Mouse (Mus musculus): ENCODE measurements at regions not wholly inside any gene's neighbourhood (a gene's known extent, or its start where the extent isn't known, plus 50 kb on each side); places are given as distances from the start of the nearest gene placed in this dataset.

DNA sequence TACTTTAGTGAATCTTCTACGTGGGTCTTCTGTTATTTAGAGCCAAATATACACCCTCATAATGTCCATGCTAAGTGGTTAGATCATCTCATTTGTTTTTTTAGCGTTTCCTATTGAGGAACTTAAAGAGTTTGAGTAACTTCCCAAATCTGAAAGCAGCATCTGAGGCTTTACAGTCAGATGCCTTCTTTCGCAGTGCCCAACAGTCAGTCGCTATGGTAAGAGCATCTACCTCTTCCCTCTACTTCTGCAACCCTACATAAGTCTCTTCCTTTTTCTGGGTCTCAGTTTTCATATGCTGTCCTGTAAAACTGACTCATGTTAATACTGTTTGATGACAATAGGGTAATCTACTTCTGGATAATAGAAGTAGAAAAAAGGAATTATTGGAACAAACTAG, 146.8 kb downstream of the Ktn1 start:
- Histone ChIP-seq H3K27ac (no peak overlapping the region), H3K27me3 (no peaks in the 10 kb centered on the region), H3K36me3 (no peaks in the 10 kb centered on the region), H3K4me2 (no peak overlapping the region), H3K9me3 (0 out of 2 replicates have a peak, but pooled peaks cover 6% of the 10 kb centered on the region), H3K4me1 (replicated peaks) (no peaks in the 10 kb centered on the region), H3K4me3 (no peak overlapping the region), H3K9ac (no peak overlapping the region)
- no peak for ATAC-seq (ENCODE audit: low FRiP score)
- 94% methylated on average over 4 of the region's 4 CpGs for WGBS

DNA sequence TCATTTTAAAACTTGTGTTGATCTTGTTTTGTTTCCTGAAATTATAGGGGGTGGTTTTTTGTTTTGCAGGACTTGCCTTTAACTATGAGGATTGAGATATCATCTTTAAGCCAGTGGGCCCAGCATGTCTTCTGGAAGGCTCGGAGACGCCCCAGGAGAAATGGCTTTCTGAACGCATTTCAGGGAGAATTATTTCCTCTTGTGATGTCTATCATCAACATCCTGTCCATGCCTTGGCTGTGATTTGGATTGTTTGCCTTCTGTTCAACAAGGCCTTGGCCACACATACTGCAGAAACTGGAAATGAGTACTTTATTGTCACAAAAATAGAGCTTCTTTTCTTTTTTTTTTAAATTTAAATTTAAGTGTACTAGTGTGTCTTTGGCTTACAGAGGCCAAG, 150.0 kb downstream of the Ktn1 start:
- no peak for ATAC-seq (ENCODE audit: low FRiP score)

DNA sequence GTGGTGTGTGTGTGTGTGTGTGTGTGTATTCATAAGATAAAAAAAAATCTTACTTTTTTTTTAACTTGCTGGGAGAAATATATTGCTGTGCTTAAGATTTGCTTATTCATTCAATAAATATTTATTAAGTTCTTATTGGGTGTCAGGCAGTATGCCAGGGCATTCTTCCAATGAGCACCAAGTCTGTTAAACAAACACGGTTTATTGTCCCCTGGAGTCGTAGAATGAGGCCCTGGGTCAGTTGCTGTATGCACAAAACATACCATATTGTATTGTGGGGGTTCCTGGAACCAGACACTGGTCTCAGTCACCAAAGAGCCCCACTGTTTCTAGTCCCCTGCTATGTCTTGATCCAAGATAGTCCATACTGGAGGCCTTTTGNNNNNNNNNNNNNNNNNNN, 151.3 kb downstream of the Ktn1 start:
- no peak for ATAC-seq (ENCODE audit: low FRiP score)
- 75% methylated on average over 2 of the region's 2 CpGs for whole genome bisulfite sequencing
- Histone ChIP-seq H3K9me3 (0 out of 2 replicates have a peak, but pooled peaks cover 6% of the 10 kb centered on the region), H3K27me3 (no peaks in the 10 kb centered on the region), H3K36me3 (no peaks in the 10 kb centered on the region), H3K27ac (no peak overlapping the region), H3K4me2 (no peak overlapping the region), H3K9ac (no peak overlapping the region), H3K4me3 (no peak overlapping the region), H3K4me1 (replicated peaks) (0 out of 2 replicates have a peak, but pooled peaks cover 3% of the 10 kb centered on the region)

More for the DNA sequence above, 150.0 kb downstream of the Ktn1 start:
- Histone ChIP-seq H3K4me3 (no peak overlapping the region), H3K4me1 (replicated peaks) (0 out of 2 replicates have a peak, but pooled peaks cover 3% of the 10 kb centered on the region), H3K9me3 (0 out of 2 replicates have a peak, but pooled peaks cover 6% of the 10 kb centered on the region), H3K9ac (no peak overlapping the region), H3K27ac (no peak overlapping the region), H3K36me3 (no peaks in the 10 kb centered on the region), H3K27me3 (no peaks in the 10 kb centered on the region), H3K4me2 (no peak overlapping the region)
- WGBS = 80% methylated on average over 3 of the region's 3 CpGs

DNA sequence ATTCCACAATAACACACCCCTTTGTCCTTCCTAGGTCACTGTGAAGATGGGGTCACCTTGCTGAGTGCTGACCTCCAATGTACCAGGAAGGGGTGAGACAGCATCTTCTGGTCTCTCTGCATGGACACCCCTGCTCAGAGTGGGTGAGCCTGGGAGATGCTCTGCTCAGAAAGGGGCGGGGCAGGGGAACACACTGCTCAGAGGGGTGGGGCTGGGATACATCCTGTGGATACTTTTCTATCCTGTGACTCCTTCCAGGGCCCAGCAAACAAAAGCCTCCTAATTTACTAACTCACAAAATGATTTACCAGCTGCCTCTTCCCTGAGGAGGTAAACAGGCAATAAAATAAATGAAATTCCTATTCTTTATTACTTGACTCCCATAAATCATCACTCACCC, 157.0 kb downstream of the Ktn1 start:
- WGBS = 56% methylated on average over 1 of the region's 1 CpGs
- peak; percentile 53 for ATAC-seq (ENCODE audit: low FRiP score)
- H3K27me3 ChIP-seq = no peaks in the 10 kb centered on the region
- H3K4me2 ChIP-seq = no peak overlapping the region
- peaks cover 40% of the 10 kb centered on the region for H3K4me1 ChIP-seq (replicated peaks)
- H3K9me3 ChIP-seq = no peaks in the 10 kb centered on the region
- H3K27ac ChIP-seq = no peak overlapping the region
- no peak overlapping the region for H3K4me3 ChIP-seq
- H3K9ac ChIP-seq = no peak overlapping the region
- H3K36me3 ChIP-seq = no peaks in the 10 kb centered on the region

DNA sequence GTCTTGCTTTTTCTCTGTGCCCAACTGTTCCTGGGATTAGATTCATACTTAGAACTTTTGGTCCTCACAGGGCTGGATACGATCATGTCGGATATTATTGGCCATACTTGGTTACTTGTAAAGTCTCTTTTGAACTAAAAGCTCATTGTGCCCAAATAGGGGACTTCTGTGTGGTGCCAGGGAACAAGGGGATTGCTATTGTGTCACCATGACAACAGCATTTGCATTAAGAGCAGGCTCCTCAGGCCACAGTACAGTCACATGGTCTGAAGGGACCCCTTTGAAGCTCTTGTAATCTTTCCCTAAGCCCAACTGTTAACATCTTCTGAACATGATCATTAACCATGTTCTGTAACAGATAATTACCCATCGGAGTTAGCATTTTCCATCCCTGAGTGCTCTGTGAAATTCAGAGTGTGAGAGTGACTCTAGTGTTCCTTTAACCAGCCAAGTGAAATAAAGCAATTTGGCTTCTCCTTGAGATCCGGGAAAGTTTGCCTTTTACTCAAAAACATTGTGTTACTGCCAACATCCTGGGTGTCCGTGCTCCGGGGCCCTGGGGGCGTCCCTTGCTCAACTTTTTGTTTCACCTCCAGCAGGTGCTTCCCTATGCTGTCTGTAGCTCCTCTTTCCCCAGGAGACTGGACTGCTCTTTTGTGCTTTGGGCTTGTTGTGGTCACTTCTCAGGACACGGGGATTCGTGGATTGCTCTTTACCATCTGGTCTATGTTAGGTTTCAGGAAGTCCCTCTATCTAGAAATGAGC, 157.7 kb downstream of the Ktn1 start:
- Histone ChIP-seq H3K36me3 (no peaks in the 10 kb centered on the region), H3K9ac (no peak overlapping the region), H3K27ac (no peak overlapping the region; the same call in 1 of the 2 replicates), H3K4me1 (replicated peaks) (peaks cover 40% of the 10 kb centered on the region), H3K27me3 (no peaks in the 10 kb centered on the region), H3K4me2 (0 out of 2 replicates have a peak overlapping the region, but pooled peaks have one; percentile 3), H3K9me3 (no peaks in the 10 kb centered on the region), H3K4me3 (no peak overlapping the region)
- ATAC-seq (ENCODE audit: low FRiP score) = peak; percentile 75; the same call in 1 of the 2 replicates
- WGBS = 18% methylated on average over 9 of the region's 9 CpGs

DNA sequence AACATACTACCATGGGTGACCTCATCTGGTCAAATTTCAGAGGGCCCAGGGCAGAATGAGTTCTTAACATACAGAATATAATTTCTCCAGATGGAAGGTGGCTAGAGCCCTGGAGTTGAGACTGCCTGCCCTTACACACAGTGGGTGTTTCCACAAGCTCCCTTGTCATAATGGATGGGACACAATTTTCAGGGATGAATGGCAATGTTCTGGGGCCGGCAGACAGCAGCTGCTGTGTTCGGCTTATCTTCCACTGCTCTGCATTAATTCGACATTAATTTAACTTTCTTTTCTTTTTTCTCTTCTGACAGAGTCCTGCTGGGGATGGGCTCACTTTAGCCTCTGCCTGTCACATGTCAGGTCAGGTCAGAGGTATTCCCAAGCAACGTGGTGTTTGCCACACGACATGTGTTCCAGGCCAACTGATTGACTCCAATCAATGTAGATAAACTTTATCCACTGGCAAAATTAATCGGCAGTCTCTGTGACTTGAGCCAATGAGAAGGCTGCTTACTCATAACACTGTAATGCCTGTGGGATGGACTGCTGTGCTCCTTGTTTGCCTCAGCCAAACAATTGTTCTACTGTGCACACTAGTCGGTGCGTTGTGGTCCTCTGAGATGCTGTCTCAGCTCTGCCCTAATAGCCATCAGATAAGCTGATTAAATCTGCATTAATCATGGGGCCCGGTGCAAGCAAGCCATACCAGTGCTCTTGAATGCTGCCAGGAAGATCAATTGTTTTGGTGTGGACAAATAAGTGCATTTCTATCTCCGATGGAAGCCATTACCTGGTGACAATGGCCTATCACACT, 160.1 kb downstream of the Ktn1 start:
- 12% methylated on average over 10 of the region's 10 CpGs for WGBS
- Histone ChIP-seq H3K9me3 (no peaks in the 10 kb centered on the region), H3K27me3 (no peaks in the 10 kb centered on the region), H3K27ac (peak overlapping the region; percentile 40; the same call in 1 of the 2 replicates), H3K4me3 (no peak overlapping the region), H3K9ac (no peak overlapping the region), H3K4me1 (replicated peaks) (peaks cover 44% of the 10 kb centered on the region), H3K4me2 (no peak overlapping the region), H3K36me3 (no peaks in the 10 kb centered on the region)
- peak; percentile 49 for ATAC-seq (ENCODE audit: low FRiP score)

DNA sequence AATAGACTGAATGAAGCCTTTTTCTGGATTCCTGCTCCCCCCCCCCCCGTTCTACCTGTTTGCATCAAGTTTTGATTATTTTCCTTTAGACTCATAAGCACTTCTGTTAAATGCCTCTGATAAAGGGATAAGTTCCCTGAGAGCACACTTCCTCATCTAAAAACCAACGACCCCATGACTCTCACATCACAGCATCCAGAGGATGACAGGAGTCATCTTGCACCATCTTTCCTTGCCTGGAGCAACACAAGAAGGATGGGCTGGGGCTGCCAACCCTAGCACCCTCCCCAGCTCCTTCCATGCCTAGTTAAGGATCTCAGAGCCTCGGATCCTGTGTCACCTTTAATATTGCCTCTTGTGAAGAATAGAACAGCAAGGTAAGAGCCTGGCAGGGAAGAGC, 170.0 kb downstream of the Ktn1 start:
- no peaks in the 10 kb centered on the region for H3K36me3 ChIP-seq
- H3K9me3 ChIP-seq = no peaks in the 10 kb centered on the region
- ATAC-seq (ENCODE audit: low FRiP score) = no peak
- peaks cover 9% of the 10 kb centered on the region; the same call in 1 of the 2 replicates for H3K4me1 ChIP-seq (replicated peaks)
- H3K27me3 ChIP-seq = no peaks in the 10 kb centered on the region
- H3K9ac ChIP-seq = no peak overlapping the region
- 82% methylated on average over 3 of the region's 3 CpGs for WGBS
- no peak overlapping the region for H3K4me3 ChIP-seq
- H3K4me2 ChIP-seq = no peak overlapping the region
- H3K27ac ChIP-seq = no peak overlapping the region

DNA sequence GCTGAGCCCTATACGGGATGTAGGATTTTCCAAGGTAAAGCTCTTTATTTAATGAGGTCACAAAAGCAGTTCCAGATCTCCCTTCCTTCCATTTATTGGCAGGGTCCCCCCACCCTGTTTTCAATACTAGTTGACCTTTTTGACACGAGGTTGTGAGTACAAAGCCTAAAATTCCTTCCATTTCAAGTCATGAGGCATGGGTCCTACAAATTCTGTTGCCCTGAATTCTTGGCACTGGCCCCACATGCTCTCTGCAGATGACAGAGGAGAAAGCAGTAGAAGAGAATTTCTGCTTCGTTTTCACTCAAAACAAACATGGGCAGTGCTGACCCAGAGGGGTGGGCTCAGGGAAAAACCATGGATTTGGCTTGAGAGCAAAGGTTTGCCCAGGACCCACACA, 170.4 kb downstream of the Ktn1 start:
- H3K27me3 ChIP-seq = no peaks in the 10 kb centered on the region
- H3K4me3 ChIP-seq = no peak overlapping the region
- ATAC-seq (ENCODE audit: low FRiP score) = no peak
- H3K4me2 ChIP-seq = no peak overlapping the region
- H3K27ac ChIP-seq = no peak overlapping the region
- no peaks in the 10 kb centered on the region for H3K36me3 ChIP-seq
- H3K9me3 ChIP-seq = no peaks in the 10 kb centered on the region
- 68% methylated on average over 3 of the region's 3 CpGs for WGBS
- H3K4me1 ChIP-seq (replicated peaks) = peaks cover 9% of the 10 kb centered on the region; the same call in 1 of the 2 replicates
- H3K9ac ChIP-seq = no peak overlapping the region

DNA sequence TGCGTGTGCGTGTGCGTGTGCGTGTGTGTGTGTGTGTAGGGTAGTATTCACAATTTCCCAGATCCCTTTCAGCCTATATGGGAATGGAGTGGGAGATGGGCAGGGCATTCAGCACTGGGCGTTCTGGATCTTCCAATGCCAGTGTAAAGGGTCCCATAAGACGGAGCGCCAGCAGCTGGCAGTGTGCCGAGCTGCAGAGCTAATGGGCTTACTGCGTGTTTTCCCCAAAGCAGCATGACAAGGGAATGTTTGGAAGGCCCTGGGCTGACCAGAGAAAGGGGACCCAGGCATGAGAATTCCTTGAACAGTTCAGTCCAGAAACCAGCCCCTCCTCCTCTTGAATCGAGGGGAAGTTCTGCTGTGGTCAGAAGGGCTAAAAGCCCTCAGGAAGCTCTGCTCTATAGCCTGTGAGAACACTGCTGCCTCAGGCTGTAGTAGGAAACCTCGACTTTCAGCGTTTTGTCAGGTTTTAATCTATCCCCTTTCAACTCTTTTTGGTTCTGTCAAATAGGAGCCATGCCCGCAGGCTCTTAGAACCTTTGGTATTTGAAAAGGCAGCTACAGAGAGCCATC, 172.4 kb downstream of the Ktn1 start:
- 0 out of 2 replicates have a peak, but pooled peaks have one; percentile 59 for ATAC-seq (ENCODE audit: low FRiP score)
- peaks cover 9% of the 10 kb centered on the region; the same call in 1 of the 2 replicates for H3K4me1 ChIP-seq (replicated peaks)
- no peaks in the 10 kb centered on the region for H3K9me3 ChIP-seq
- no peaks in the 10 kb centered on the region for H3K36me3 ChIP-seq
- no peak overlapping the region for H3K9ac ChIP-seq
- no peak overlapping the region for H3K4me3 ChIP-seq
- H3K27ac ChIP-seq = peak overlapping the region; percentile 14; the same call in 1 of the 2 replicates
- no peaks in the 10 kb centered on the region for H3K27me3 ChIP-seq
- H3K4me2 ChIP-seq = no peak overlapping the region
- WGBS = 69% methylated on average over 13 of the region's 13 CpGs

DNA sequence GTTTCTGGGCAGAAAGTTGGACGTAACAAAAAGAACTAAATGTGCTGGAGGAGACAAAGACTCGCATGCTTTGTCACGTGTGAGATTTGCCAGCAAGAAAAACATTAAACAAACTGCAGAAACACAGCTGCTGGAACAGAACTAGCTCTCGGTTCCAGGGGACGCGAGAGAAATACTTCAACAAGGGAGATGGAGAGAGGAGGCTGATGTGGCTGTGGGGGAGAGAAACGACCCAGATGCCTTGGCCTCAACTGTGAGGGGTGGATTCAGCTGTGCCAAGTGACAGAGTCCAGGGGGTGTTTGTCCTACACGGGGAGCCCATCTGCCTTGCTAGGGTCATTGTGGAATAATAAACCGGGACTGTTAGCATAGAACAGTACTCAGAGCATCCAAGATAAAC, 174.9 kb downstream of the Ktn1 start:
- H3K27me3 ChIP-seq = no peaks in the 10 kb centered on the region
- H3K4me3 ChIP-seq = no peak overlapping the region
- no peak overlapping the region for H3K9ac ChIP-seq
- no peak overlapping the region for H3K27ac ChIP-seq
- no peaks in the 10 kb centered on the region for H3K36me3 ChIP-seq
- no peak overlapping the region for H3K4me2 ChIP-seq
- H3K9me3 ChIP-seq = no peaks in the 10 kb centered on the region
- no peak for ATAC-seq (ENCODE audit: low FRiP score)
- peaks cover 9% of the 10 kb centered on the region; the same call in 1 of the 2 replicates for H3K4me1 ChIP-seq (replicated peaks)
- WGBS = 71% methylated on average over 9 of the region's 9 CpGs

DNA sequence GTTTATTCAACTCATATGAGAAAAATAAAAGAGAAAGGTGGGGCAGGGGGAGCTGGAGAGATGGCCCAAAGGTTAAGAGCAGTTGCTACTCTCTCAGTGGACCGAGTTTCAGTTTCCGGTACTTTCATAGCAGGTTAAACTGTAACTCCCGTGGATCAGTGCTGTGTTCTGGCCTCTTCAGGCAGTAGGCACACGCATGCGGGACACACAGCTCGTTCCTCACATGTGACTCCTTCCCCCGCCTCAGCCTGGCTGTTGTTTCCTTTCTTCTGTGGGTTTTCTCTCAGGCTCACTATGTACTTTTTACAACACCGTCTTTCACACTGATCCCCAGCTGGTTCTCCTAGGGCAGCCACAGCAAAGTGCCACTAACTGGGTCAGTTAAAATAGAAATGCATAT, 175.4 kb downstream of the Ktn1 start:
- WGBS = 81% methylated on average over 8 of the region's 8 CpGs
- ATAC-seq (ENCODE audit: low FRiP score) = no peak
- Histone ChIP-seq H3K9ac (no peak overlapping the region), H3K36me3 (no peaks in the 10 kb centered on the region), H3K27ac (no peak overlapping the region), H3K4me1 (replicated peaks) (peaks cover 9% of the 10 kb centered on the region; the same call in 1 of the 2 replicates), H3K27me3 (no peaks in the 10 kb centered on the region), H3K9me3 (no peaks in the 10 kb centered on the region), H3K4me3 (no peak overlapping the region), H3K4me2 (no peak overlapping the region)

DNA sequence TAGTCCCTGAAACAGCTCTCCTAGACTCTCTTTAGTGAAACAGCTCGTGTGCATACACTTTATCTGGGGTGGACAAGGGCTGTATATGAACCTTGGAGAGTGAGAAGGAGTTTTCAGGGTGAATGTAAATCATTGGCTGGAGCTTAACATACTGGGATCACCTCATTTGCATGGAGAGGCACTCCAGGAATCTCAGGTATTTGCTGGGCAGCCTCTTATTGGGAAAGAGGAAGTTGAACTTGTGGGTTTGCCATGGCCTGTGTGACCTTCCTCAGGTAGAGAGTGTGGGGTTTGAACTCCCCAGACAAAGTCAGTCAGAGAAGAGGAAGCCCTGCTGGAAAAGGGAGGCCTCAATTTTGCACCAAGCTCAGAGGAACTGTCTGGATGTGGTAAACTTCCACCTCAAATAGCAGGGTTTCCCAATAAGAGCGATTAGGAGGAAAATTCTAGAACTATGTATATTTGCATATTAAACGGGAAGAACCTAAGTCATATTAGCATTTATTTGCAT, 177.3 kb downstream of the Ktn1 start:
- no peak overlapping the region for H3K4me3 ChIP-seq
- no peak for ATAC-seq (ENCODE audit: low FRiP score)
- H3K36me3 ChIP-seq = no peaks in the 10 kb centered on the region
- peaks cover 6% of the 10 kb centered on the region; the same call in 1 of the 2 replicates for H3K4me1 ChIP-seq (replicated peaks)
- no peaks in the 10 kb centered on the region for H3K27me3 ChIP-seq
- no peak overlapping the region for H3K27ac ChIP-seq
- H3K4me2 ChIP-seq = no peak overlapping the region
- no peaks in the 10 kb centered on the region for H3K9me3 ChIP-seq
- no peak overlapping the region for H3K9ac ChIP-seq
- 84% methylated on average over 3 of the region's 3 CpGs for WGBS

Measured in hindbrain, embryonic 13.5 days (tissue).